Mouse (Mus musculus): ENCODE results near the gene Slc25a21. TPM values are rescaled to one million over a fixed set of nuclear protein-coding genes. Genes with fewer than 3 reads are reported as not detected.
A peak's percentile ranks its signal among the peaks of the same experiment; 100 is the strongest.

The Slc25a21 gene
- polyA plus RNA-seq, 1 experiment from 2014 or later = 12.6 TPM

DNA sequence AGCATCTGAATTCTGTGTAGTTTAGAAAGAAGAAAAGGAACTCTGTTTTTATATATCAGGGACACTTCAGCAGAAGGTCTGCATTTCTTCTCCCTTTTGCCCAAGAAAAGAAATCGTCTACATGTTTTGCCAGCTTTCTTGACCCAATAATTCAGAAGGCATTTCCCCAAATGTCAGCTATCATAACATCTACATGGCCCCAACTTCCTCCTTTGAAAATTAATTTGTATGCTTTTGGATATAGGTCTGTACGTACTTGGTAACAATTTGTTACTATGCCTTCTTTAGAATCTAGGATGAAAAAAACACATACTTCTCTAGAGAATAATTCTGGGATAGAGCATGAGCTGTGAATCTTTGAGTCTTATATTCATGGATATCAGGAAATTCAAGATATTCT lies 34.0 kb downstream of the Slc25a21 start:
- no peak for TF ChIP-seq CTCF (IDR thresholded peaks at IDR 0.05; ENCODE audit: low read depth)
- no peak for TF ChIP-seq EP300 (IDR thresholded peaks at IDR 0.05; ENCODE audit: low read depth)
- H3K27me3 ChIP-seq (ENCODE audit: insufficient read depth, low read length) = no peaks in the 10 kb centered on the region
- no peak overlapping the region for H3K9ac ChIP-seq (replicated peaks)
- H3K4me1 ChIP-seq (ENCODE audit: insufficient read depth) = no peaks in the 10 kb centered on the region
- no peak for ATAC-seq
- no peak overlapping the region for H3K4me3 ChIP-seq (ENCODE audit: low read depth, low read length)
- H3K36me3 ChIP-seq (replicated peaks; ENCODE audit: insufficient read depth, low read length) = no peaks in the 10 kb centered on the region
- no peak overlapping the region for H3K4me2 ChIP-seq (ENCODE audit: low read depth, low read length)
- no peak for DNase-seq
- no peak overlapping the region for H3K27ac ChIP-seq (ENCODE audit: low read depth)
- WGBS (ENCODE audit: insufficient replicate concordance) = 31% methylated on average over 2 of the region's 2 CpGs
- no peaks in the 10 kb centered on the region for H3K9me3 ChIP-seq (ENCODE audit: low read length)

DNA sequence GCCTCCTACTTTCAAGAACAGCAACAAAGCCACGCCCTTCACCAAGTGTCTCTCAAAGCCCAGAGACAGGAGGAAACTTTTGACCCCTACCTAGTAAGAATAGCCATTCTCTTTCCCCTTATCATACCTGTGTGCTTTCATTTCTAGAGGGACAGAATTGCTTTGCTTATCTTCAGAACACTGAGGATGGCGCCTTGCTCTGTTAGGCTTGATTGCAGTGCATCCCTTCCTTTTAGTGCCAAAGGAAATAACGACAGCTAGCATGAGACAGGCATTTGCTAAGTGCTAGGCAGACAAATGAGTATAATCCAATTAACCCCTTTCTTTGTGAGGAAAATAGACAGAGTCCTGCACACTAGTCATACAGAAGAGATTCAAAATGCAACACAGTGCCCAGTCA lies 34.4 kb downstream of the Slc25a21 start:
- Histone ChIP-seq H3K4me1 (ENCODE audit: insufficient read depth) (no peaks in the 10 kb centered on the region), H3K9me3 (ENCODE audit: low read length) (no peaks in the 10 kb centered on the region), H3K27ac (ENCODE audit: low read depth) (no peak overlapping the region), H3K36me3 (replicated peaks; ENCODE audit: insufficient read depth, low read length) (no peaks in the 10 kb centered on the region), H3K27me3 (ENCODE audit: insufficient read depth, low read length) (no peaks in the 10 kb centered on the region), H3K4me3 (ENCODE audit: low read depth, low read length) (no peak overlapping the region), H3K4me2 (ENCODE audit: low read depth, low read length) (no peak overlapping the region), H3K9ac (replicated peaks) (no peak overlapping the region)
- TF ChIP-seq CTCF (IDR thresholded peaks at IDR 0.05; ENCODE audit: low read depth) = no peak
- TF ChIP-seq EP300 (IDR thresholded peaks at IDR 0.05; ENCODE audit: low read depth) = no peak
- DNase-seq (no peak), ATAC-seq (no peak)
- 47% methylated on average over 3 of the region's 3 CpGs for WGBS (ENCODE audit: insufficient replicate concordance)

DNA sequence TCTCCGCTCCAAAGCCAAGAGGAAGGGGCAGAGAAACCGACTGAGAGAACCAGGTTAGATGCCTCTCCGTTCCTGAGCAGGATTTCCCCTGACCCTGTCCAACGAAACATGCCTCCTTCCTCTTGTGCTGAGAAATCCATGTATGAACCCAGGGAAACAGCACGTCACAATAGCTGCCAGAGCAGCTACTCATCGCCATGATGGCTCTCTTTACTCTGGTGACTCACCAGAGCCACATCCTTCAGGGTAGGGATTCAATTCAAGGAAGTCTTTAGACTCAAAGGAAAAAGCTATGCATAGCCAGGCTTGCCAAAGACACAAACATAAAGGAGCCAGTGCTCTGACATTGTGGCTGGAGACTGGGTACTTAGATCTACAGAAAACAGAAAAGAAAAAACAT lies 37.4 kb downstream of the Slc25a21 start:
- H3K9ac ChIP-seq (replicated peaks) = no peak overlapping the region
- 67% methylated on average over 6 of the region's 6 CpGs for WGBS (ENCODE audit: insufficient replicate concordance)
- no peaks in the 10 kb centered on the region for H3K9me3 ChIP-seq (ENCODE audit: low read length)
- TF ChIP-seq EP300 (IDR thresholded peaks at IDR 0.05; ENCODE audit: low read depth) (no peak), CTCF (IDR thresholded peaks at IDR 0.05; ENCODE audit: low read depth) (no peak)
- DNase-seq (no peak), ATAC-seq (no peak)
- H3K4me1 ChIP-seq (ENCODE audit: insufficient read depth) = no peaks in the 10 kb centered on the region
- no peaks in the 10 kb centered on the region for H3K27me3 ChIP-seq (ENCODE audit: insufficient read depth, low read length)
- no peak overlapping the region for H3K4me2 ChIP-seq (ENCODE audit: low read depth, low read length)
- H3K27ac ChIP-seq (ENCODE audit: low read depth) = no peak overlapping the region
- H3K36me3 ChIP-seq (replicated peaks; ENCODE audit: insufficient read depth, low read length) = no peaks in the 10 kb centered on the region
- no peak overlapping the region for H3K4me3 ChIP-seq (ENCODE audit: low read depth, low read length)

DNA sequence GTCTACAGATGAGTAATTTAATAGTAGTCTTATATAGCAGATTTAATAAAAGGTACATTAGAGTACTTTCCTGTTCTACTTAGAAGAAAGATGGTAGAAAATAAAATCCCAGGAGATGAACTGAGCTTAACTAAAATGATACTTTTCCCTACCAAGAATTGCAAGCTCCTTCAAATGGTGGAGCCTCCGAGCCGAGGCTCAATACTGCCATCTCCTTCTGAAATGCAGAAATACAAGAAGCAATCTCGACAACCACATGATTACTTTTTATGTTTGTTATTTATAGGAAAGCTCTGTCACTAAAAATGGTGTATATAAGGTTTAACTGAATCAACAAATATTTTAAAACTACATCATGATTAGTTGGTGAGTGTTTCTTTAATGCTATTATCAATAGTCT lies 39.0 kb downstream of the Slc25a21 start:
- Histone ChIP-seq H3K4me2 (ENCODE audit: low read depth, low read length) (no peak overlapping the region), H3K36me3 (replicated peaks; ENCODE audit: insufficient read depth, low read length) (no peaks in the 10 kb centered on the region), H3K27me3 (ENCODE audit: insufficient read depth, low read length) (no peaks in the 10 kb centered on the region), H3K9ac (replicated peaks) (no peak overlapping the region), H3K9me3 (ENCODE audit: low read length) (no peaks in the 10 kb centered on the region), H3K4me3 (ENCODE audit: low read depth, low read length) (no peak overlapping the region), H3K4me1 (ENCODE audit: insufficient read depth) (no peaks in the 10 kb centered on the region), H3K27ac (ENCODE audit: low read depth) (no peak overlapping the region)
- no peak for TF ChIP-seq EP300 (IDR thresholded peaks at IDR 0.05; ENCODE audit: low read depth)
- TF ChIP-seq CTCF (IDR thresholded peaks at IDR 0.05; ENCODE audit: low read depth) = peak; percentile 31
- no peak for DNase-seq
- 69% methylated on average over 3 of the region's 3 CpGs for WGBS (ENCODE audit: insufficient replicate concordance)
- ATAC-seq = no peak

DNA sequence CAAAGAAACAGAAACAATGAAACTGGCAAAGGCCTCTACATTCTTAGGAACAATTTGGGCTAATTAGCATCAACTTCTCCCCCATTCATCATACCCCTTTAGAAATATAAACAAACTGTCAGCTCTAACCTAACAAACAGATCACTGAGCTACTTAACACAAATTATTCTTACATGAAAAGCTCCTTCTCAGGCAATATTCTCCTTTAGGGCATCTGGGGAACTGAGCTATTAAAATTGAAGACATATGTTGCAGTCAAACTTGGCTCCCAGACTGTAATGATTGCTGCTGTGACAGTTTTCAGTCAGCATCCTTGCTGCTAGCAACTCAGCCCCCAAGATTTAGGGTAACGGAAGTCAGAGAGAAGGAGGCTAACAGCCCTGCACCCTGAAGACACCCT lies 58.3 kb downstream of the Slc25a21 start:
- Histone ChIP-seq H3K4me1 (ENCODE audit: insufficient read depth) (no peaks in the 10 kb centered on the region), H3K27ac (ENCODE audit: low read depth) (no peak overlapping the region), H3K4me3 (ENCODE audit: low read depth, low read length) (no peak overlapping the region), H3K4me2 (ENCODE audit: low read depth, low read length) (no peak overlapping the region), H3K36me3 (replicated peaks; ENCODE audit: insufficient read depth, low read length) (no peaks in the 10 kb centered on the region), H3K9ac (replicated peaks) (no peak overlapping the region), H3K27me3 (ENCODE audit: insufficient read depth, low read length) (no peaks in the 10 kb centered on the region), H3K9me3 (ENCODE audit: low read length) (no peaks in the 10 kb centered on the region)
- TF ChIP-seq CTCF (IDR thresholded peaks at IDR 0.05; ENCODE audit: low read depth) = no peak
- no peak for TF ChIP-seq EP300 (IDR thresholded peaks at IDR 0.05; ENCODE audit: low read depth)
- 75% methylated on average over 1 of the region's 1 CpGs for WGBS (ENCODE audit: insufficient replicate concordance)
- ATAC-seq (no peak), DNase-seq (no peak)

DNA sequence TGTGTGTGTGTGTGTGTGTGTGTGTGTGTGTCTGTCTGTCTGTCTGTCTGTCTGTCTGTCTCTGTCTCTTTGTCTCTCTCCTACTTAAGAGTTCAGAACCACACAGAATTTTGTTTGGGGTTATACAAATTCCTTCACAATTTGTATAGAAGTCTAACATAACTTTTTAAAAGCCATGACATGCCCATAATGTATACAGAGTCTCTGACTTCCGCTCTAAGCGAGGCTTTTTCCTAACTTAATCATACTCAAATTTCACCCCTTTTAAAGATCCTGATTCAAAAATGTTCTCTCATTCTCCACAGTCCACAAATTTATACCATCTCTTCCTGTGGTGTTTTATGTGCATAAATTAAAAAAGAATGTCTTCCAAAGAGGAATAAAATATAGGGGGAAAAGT lies 59.5 kb downstream of the Slc25a21 start:
- Histone ChIP-seq H3K4me1 (ENCODE audit: insufficient read depth) (no peaks in the 10 kb centered on the region), H3K9me3 (ENCODE audit: low read length) (no peaks in the 10 kb centered on the region), H3K27ac (ENCODE audit: low read depth) (no peak overlapping the region), H3K4me2 (ENCODE audit: low read depth, low read length) (no peak overlapping the region), H3K9ac (replicated peaks) (no peak overlapping the region), H3K4me3 (ENCODE audit: low read depth, low read length) (no peak overlapping the region), H3K27me3 (ENCODE audit: insufficient read depth, low read length) (no peaks in the 10 kb centered on the region), H3K36me3 (replicated peaks; ENCODE audit: insufficient read depth, low read length) (no peaks in the 10 kb centered on the region)
- no peak for DNase-seq
- no peak for TF ChIP-seq EP300 (IDR thresholded peaks at IDR 0.05; ENCODE audit: low read depth)
- no peak for TF ChIP-seq CTCF (IDR thresholded peaks at IDR 0.05; ENCODE audit: low read depth)
- 82% methylated on average over 2 of the region's 2 CpGs for WGBS (ENCODE audit: insufficient replicate concordance)
- ATAC-seq = no peak

DNA sequence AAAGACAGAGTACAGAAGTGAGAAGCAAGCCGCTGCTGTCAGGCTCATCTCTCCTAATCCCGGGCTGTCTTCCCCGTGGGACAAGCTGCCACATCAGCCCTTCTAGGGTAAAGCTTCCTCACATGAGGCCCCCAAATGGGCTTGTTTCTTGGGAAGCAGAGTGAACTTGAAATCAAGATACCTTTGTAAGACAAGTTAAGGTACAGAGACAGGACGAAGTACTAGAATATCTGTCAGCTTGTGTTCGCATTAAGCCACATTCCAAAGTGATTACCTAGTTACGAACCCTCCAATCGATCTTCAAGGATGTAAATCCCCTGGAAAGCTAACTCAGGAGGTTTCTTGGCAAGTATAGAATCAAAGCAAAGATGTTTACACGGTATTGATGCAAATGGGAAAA lies 78.7 kb downstream of the Slc25a21 start:
- TF ChIP-seq EP300 (IDR thresholded peaks at IDR 0.05; ENCODE audit: low read depth) (no peak), CTCF (IDR thresholded peaks at IDR 0.05; ENCODE audit: low read depth) (no peak)
- Histone ChIP-seq H3K27ac (ENCODE audit: low read depth) (no peak overlapping the region), H3K4me3 (ENCODE audit: low read depth, low read length) (no peak overlapping the region), H3K9ac (replicated peaks) (no peak overlapping the region), H3K27me3 (ENCODE audit: insufficient read depth, low read length) (no peaks in the 10 kb centered on the region), H3K36me3 (replicated peaks; ENCODE audit: insufficient read depth, low read length) (no peaks in the 10 kb centered on the region), H3K4me2 (ENCODE audit: low read depth, low read length) (no peak overlapping the region), H3K4me1 (ENCODE audit: insufficient read depth) (no peaks in the 10 kb centered on the region), H3K9me3 (ENCODE audit: low read length) (no peaks in the 10 kb centered on the region)
- WGBS (ENCODE audit: insufficient replicate concordance) = 66% methylated on average over 8 of the region's 8 CpGs
- ATAC-seq (no peak), DNase-seq (no peak)

All from liver, postnatal 0 days (tissue).